Mouse (Mus musculus): ENCODE measurements at regions not wholly inside any gene's neighbourhood (a gene's known extent, or its start where the extent isn't known, plus 50 kb on each side); places are given as distances from the start of the nearest gene placed in this dataset.
A peak's percentile ranks its signal among the peaks of the same experiment; 100 is the strongest.

GRCm38 (mm10) chr11:79764026-79764425 is 173.0 kb downstream of the Rab11fip4 start:
- no peak for DNase-seq (ENCODE audit: low spot score)

DNA sequence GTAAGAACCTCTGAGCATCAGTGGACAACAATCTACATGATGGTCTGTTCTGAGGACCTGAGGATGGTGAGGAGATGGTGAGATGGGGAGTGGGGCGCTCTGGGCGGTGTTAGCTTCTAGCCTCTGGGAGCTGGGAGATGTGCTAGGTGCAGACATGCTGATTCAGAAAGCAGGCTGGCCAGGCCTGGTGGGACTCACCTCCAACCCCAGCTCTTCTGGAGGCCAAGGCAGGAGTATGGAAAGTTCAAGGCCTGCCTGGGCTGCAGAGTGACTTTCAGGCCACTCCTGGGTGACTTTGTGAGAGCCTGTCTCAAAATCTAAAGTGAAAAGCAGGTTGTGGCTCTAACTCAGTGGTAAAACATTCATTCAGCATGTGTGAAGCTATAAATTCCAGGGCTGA is 171.6 kb downstream of the Rab11fip4 start:
- no peak for DNase-seq (ENCODE audit: low spot score)

DNA sequence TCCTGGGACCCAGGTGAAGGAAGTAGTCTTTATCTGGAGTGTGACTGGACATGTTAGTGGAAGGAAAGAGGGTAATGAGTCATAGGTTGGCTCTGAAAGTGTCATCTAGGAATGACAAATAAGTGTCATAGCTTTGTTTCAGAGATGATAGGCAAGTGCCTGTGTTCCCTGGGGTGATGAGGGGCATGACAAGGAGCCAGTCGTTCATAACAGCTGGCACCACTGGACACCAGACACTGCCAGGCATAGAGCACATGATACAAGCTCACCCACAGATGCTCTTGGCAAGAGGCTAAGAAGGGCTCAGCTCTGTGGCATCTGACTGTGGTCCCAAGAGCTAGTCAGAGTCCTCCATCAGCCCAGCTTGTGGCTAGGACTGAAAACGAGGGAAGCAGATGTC is 171.0 kb downstream of the Rab11fip4 start:
- DNase-seq (ENCODE audit: low spot score) = no peak

DNA sequence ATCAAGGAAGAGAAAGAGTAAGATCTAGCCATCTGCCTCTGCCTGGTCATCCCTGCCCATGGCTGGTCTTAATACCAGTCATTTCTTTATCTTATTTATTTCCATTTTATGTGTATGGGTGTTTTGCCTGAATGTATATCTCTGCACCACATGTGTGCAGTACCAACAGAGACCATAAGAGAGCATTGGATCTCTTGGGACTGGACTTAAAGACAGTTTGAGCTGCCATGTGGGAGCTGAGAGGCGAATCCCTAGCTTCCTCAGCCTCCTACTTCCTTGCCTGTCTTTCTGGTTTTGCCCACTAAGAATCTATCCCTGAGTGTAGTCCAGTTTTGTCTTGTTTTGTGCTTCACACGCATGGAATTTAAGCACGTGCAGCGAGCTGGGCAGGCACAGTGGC is 169.5 kb downstream of the Rab11fip4 start:
- no peak for DNase-seq (ENCODE audit: low spot score)

- DNase-seq (ENCODE audit: low spot score) = no peak
Measured at GRCm38 (mm10) chr11:79758281-79758680, 167.3 kb downstream of the Rab11fip4 start.

DNA sequence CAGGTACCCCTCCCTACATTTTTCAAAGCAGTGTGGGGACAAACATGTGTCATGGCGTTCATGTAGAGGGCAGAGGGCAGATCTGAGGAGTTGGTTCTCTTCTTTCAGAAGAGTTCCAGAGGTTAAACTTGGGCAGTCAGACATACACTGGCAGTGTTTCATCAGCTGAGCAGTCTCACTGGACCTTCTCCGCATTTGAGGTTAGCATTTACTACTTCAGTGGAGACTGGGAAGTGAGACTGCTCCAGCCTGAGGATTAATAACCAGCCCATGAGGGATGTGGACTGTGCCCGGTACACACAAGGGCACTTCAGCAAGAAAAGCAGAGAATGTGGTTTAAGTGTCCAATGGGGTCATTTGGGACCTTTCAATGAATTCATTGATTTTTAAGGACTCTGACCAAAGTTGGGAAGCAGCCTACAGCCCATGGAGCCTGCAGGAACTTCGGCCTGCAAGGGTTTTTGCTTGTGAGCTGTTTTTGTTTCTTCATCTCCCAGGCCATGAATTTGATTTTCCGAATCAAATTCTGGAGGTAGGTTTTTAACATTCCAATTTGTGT is 166.6 kb downstream of the Rab11fip4 start:
- no peak for DNase-seq (ENCODE audit: low spot score)

GRCm38 (mm10) chr11:79756305-79756846 is 165.4 kb downstream of the Rab11fip4 start:
- DNase-seq (ENCODE audit: low spot score) = no peak

GRCm38 (mm10) chr11:79753491-79753890 is 162.5 kb downstream of the Rab11fip4 start:
- DNase-seq (ENCODE audit: low spot score) = no peak

- DNase-seq (ENCODE audit: low spot score) = no peak
Measured at GRCm38 (mm10) chr11:79752717-79753480, 161.9 kb downstream of the Rab11fip4 start.

DNA sequence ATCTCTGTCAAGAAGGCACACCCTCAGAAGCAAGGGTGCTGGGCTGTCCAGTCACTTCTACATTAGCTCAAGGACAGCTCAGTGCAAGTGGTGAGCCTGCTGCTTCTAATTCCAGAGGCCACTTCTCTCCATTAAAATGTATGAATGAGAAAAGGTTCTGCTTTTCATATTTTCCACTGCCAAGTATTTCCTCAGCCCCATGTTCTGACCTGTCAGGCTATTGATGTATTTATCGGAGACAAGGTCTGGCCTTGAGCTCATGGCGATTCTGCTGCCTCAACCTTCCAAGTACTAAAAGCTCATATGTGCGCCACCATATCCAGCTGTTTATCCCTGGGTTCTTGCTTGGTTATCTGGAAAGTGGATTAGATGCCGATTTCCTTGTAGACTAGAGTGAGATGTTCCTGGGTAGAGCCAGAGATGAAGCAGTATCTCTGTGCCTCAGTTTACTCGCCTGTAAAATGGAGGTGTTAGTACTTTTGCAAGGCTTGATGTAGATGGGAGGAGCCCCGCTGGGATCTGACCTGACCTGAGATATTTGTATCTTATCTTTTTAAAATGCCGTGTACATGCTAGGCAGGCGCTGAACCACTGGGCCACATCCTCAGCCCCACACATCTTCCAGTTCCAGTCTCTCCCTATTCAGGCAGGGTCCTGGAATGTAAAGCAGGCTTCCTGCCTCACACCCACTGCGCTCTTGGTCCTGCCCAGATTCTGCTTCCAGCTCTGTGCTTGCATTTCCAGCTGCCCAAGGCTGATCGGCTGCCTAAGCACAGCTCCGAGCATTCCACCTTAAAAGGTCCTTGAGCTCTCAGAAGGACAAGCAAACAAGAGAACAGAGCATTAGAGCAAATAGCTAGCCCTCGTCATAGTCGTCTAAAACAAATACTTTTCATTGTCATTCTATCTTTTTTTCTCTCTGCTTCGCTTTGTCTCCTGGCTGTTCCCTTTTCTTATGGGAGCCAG is 161.0 kb downstream of the Rab11fip4 start:
- peak; percentile 29 for DNase-seq (ENCODE audit: low spot score)

GRCm38 (mm10) chr11:79750943-79751342 is 159.9 kb downstream of the Rab11fip4 start:
- DNase-seq (ENCODE audit: low spot score) = no peak

- DNase-seq (ENCODE audit: low spot score) = no peak
Measured at GRCm38 (mm10) chr11:79749755-79750434, 158.9 kb downstream of the Rab11fip4 start.

DNA sequence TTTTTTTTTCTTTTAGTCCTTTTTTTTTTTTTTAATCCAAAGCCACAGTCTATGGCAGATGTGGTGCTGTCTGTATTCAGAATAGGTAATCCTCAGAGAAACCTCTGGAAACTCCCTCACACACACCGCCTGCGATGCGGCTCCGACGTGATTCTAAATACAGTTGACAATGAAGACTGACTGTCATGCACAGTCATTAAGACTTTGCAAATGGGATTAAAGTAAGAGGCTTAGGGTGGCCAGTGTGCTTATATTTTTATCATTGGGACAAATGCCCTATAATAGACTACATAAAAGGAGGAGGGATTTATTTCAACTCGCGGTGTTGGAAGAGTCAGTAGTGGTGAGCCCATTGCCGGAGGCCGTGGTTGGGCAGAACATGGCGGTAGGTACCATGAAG is 158.1 kb downstream of the Rab11fip4 start:
- DNase-seq (ENCODE audit: low spot score) = no peak

DNA sequence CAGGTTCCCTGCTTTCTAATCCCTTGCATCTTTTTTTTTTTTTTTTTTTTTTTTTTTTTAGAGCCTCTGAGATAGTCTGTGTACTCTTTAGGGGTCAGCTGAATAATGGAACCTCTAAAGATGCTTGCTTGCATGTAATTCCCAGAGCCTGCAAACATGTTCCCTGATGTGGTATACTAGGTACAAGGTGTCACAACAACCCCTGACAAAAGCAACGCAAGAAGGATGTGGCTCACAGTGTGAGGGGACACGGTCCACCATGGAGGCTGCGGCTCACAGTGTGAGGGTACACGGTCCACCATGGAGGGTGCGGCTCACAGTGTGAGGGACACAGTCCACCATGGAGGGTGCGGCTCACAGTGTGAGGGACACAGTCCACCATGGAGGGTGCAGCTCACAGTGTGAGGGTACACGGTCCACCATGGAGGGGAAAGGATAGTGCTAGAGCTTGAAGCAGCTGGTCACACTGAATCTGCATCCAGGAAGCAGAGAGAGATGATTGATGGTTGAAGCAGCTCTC is 157.7 kb downstream of the Rab11fip4 start:
- no peak for DNase-seq (ENCODE audit: low spot score)

DNA sequence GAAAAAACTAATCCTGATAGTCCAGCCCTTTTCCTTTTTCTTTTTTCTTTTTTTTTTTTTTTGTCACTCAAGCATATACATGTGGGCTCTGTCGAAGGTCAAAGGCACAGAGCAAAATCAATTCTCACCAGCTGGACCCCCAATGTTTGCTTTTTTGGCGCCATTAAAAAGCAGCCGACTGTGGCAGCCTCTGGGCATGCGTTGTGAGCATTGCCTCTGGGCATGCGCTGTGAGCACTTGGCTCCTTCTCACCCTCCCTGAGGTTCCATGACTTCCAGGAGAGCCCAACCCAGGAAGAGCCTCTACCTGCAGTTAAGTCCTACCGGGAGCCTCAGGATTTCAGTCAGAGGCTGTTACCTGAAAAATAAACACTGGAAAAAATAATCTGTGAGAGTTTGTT is 156.8 kb downstream of the Rab11fip4 start:
- DNase-seq (ENCODE audit: low spot score) = no peak

All from ovary, adult 18-20 months (tissue).